Mouse (Mus musculus) ES-E14 (cell line): ENCODE results near the gene Aebp2. TPM values are rescaled to one million over a fixed set of nuclear protein-coding genes. Genes with fewer than 3 reads are reported as not detected.
"Not testable (repeated sequence)": the region's sequence is repeated elsewhere in the genome, so short reads cannot be mapped to it uniquely, and the experiment has no call there.

Source experiments
- DNase-seq: peaks from one replicate; pipeline ENCODE4 v3.0.0-alpha.2; 2013; ENCODE audit warnings: low read depth, low spot score
- H3K27ac ChIP-seq: 2 replicates; pipeline ENCODE4 v1.5.1; 2012; ENCODE audit warnings: low read depth, mild to moderate bottlenecking, low read length, moderate library complexity, mixed read lengths; ENCODE audit not compliant: poor library complexity, insufficient read depth, severe bottlenecking
- H3K36me3 ChIP-seq: 2 replicates; pipeline ENCODE4 v1.6.1; 2012; ENCODE audit warnings: mild to moderate bottlenecking, low read length, moderate library complexity, mixed read lengths; ENCODE audit not compliant: control insufficient read depth, poor library complexity, insufficient read depth, severe bottlenecking
- H3K4me1 ChIP-seq, 2 experiments: fragments of 150-350 bp in 1 of 2; sonication (generic) in 1 of 2; 2 replicates each; pipeline ENCODE4 v1.6.1; 2012; ENCODE audit warnings: low read length in 2 of 2, mild to moderate bottlenecking in 1 of 2, mixed read lengths in 1 of 2; ENCODE audit not compliant: control insufficient read depth in 2 of 2, insufficient read depth in 2 of 2, poor library complexity in 1 of 2
- H3K4me3 ChIP-seq, 2 experiments: fragments of 150-350 bp in 1 of 2; sonication (generic) in 1 of 2; 2 replicates each; pipeline ENCODE4 v1.5.1; 2012; ENCODE audit warnings: low read length in 2 of 2, low read depth in 1 of 2, mild to moderate bottlenecking in 1 of 2, mixed read lengths in 1 of 2; ENCODE audit not compliant: insufficient read depth in 1 of 2, poor library complexity in 1 of 2, severe bottlenecking in 1 of 2
- H3K9ac ChIP-seq: 2 replicates; pipeline ENCODE4 v1.6.1; 2012; ENCODE audit warnings: low read depth, mild to moderate bottlenecking, low read length, mixed read lengths; ENCODE audit not compliant: poor library complexity, insufficient read depth, severe bottlenecking
- H3K9me3 ChIP-seq: fragments of 150-350 bp; sonication (generic); 2 replicates; pipeline ENCODE4 v1.6.1; 2012; ENCODE audit warnings: low read depth, mild to moderate bottlenecking, low read length; ENCODE audit not compliant: control insufficient read depth, insufficient read depth
- CHD2 ChIP-seq: IDR thresholded peaks from 2 replicates; pipeline ENCODE4 v1.6.1; 2014; ENCODE audit warnings: mild to moderate bottlenecking, low read depth, low read length, inconsistent platforms
- HCFC1 ChIP-seq: IDR thresholded peaks from 2 replicates; pipeline ENCODE4 v1.6.1; 2012; ENCODE audit warnings: low read length, inconsistent platforms, borderline replicate concordance; ENCODE audit not compliant: insufficient read depth
- MAFK ChIP-seq: IDR thresholded peaks from 2 replicates; pipeline ENCODE4 v1.6.1; 2014; ENCODE audit warnings: mild to moderate bottlenecking, low read depth, low read length, inconsistent platforms; ENCODE audit not compliant: insufficient read depth
- ZC3H11A ChIP-seq: IDR thresholded peaks from 2 replicates; pipeline ENCODE4 v1.6.1; 2012; ENCODE audit warnings: low read depth, mild to moderate bottlenecking, inconsistent platforms, low read length, borderline replicate concordance
- ZNF384 ChIP-seq: IDR thresholded peaks from 2 replicates; pipeline ENCODE4 v1.6.1; 2012; ENCODE audit warnings: low read depth, low read length, inconsistent platforms
- in situ Hi-C, 2 experiments: fragments of 600-800 bp; cut with MboI; formaldehyde crosslinking; loops; one replicate each; pipeline ENCODE4 v1.15.1; 2025; ENCODE audit warnings: low sequenced_read_pairs in 2 of 2, inconsistent platforms in 1 of 2; ENCODE audit not compliant: unreplicated experiment in 2 of 2
- total RNA-seq: library from RNA; depleted of rRNA; stranded (reverse); fragments of 300-350 nt; gene quantifications from 2 replicates; pipeline ENCODE4 v1.2.3, GENCODE M21; 2012

Aebp2 gene
- total RNA-seq, 1 experiment: 77.4 TPM

DNA sequence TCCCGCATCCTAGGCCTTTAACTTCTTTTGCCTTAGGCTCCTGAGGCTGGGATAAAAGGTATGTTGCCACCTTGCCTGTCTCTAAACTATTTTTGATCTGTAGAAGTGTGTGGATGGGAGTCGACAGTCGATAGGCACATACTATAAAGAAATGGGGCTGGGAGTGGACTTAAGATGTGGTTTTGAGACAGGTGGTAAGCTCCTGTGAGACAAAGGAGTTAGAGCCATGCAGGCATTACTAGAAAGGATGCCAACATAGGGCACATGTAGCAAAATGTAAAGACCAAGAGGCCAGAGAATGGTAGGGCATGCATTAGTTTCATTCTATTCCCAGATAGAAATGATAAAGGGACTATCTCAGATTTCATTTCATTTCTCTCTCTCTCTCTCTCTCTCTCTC is 34.5 kb downstream of the Aebp2 start:
- Histone ChIP-seq H3K9me3 (no peaks in the 10 kb centered on the region), H3K4me3 (no peak overlapping the region), H3K27ac (no peak overlapping the region), H3K4me1 (peaks cover under 1 to 2% of the 10 kb centered on the region in 2 experiments; a peak in 2 of 4 replicates), H3K9ac (no peak overlapping the region), H3K36me3 (peaks cover 16% of the 10 kb centered on the region)
- TF ChIP-seq ZC3H11A (no peak), ZNF384 (no peak), HCFC1 (no peak), CHD2 (no peak), MAFK (no peak)
- DNase-seq: no peak
- in situ Hi-C loops: no loop called here

GRCm38 (mm10) chr6:140657920-140658522 is 35.6 kb downstream of the Aebp2 start:
- no peak for TF ChIP-seq HCFC1
- no peak for TF ChIP-seq ZC3H11A
- in situ Hi-C loops: no loop called here
- DNase-seq: no peak

GRCm38 (mm10) chr6:140661111-140661510 is 38.6 kb downstream of the Aebp2 start:
- peaks cover 3 to 5% of the 10 kb centered on the region in 2 experiments; a peak in 2 of 4 replicates for H3K4me1 ChIP-seq
- TF ChIP-seq CHD2 (no peak), HCFC1 (no peak), ZC3H11A (no peak), ZNF384 (no peak), MAFK (no peak)
- no peaks in the 10 kb centered on the region for H3K36me3 ChIP-seq
- DNase-seq: no peak
- H3K9ac ChIP-seq: no peak overlapping the region
- in situ Hi-C loops: no loop called here
- H3K27ac ChIP-seq: no peak overlapping the region
- H3K9me3 ChIP-seq: no peaks in the 10 kb centered on the region
- no peak overlapping the region for H3K4me3 ChIP-seq

More at GRCm38 (mm10) chr6:140657920-140658522, 35.6 kb downstream of the Aebp2 start:
- Histone ChIP-seq H3K9me3 (no peaks in the 10 kb centered on the region), H3K4me3 (no peak overlapping the region), H3K36me3 (peaks cover 10% of the 10 kb centered on the region), H3K9ac (no peak overlapping the region), H3K4me1 (peaks cover 5% of the 10 kb centered on the region in 2 experiments; a peak in 2 of 4 replicates), H3K27ac (no peak overlapping the region)

GRCm38 (mm10) chr6:140661777-140662176 is 39.3 kb downstream of the Aebp2 start:
- in situ Hi-C loops: no loop called here
- TF ChIP-seq ZNF384: no peak
- no peak for TF ChIP-seq ZC3H11A
- no peak for TF ChIP-seq CHD2
- no peak for TF ChIP-seq HCFC1
- TF ChIP-seq MAFK: no peak
- no peaks in the 10 kb centered on the region for H3K36me3 ChIP-seq

DNA sequence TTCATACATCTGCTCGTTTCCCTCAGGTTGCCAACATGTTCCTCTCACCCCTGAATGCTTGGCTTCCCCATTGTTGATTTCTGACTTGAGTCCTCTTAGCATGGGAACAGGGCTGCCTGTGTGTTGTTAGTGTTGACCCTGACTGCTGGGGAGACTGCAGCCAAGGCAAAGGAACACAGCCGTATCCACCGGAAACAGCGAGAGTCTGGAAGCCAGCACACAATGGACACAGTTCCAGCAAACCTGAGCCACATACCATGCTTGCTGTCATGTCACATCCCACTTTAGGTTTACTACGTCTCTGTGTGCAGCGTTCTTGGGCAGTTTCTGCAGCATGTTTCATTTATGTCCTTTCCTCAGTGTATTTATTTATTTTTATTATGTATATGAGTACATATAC is 39.8 kb downstream of the Aebp2 start:
- Histone ChIP-seq H3K4me1 (peaks cover 8 to 11% of the 10 kb centered on the region in 2 experiments; a peak in 3 of 4 replicates), H3K27ac (no peak overlapping the region), H3K9me3 (no peaks in the 10 kb centered on the region), H3K4me3 (no peak overlapping the region), H3K36me3 (no peaks in the 10 kb centered on the region), H3K9ac (no peak overlapping the region)
- no peak for TF ChIP-seq CHD2
- TF ChIP-seq ZC3H11A: no peak
- TF ChIP-seq HCFC1: no peak
- TF ChIP-seq MAFK: no peak
- no peak for TF ChIP-seq ZNF384
- in situ Hi-C loops: no loop called here
- no peak for DNase-seq

More at GRCm38 (mm10) chr6:140661777-140662176, 39.3 kb downstream of the Aebp2 start:
- H3K4me1 ChIP-seq: peaks cover 8% of the 10 kb centered on the region in 2 experiments; a peak in 3 of 4 replicates
- H3K9me3 ChIP-seq: no peaks in the 10 kb centered on the region
- no peak overlapping the region for H3K4me3 ChIP-seq
- no peak for DNase-seq
- no peak overlapping the region for H3K27ac ChIP-seq
- H3K9ac ChIP-seq: no peak overlapping the region

DNA sequence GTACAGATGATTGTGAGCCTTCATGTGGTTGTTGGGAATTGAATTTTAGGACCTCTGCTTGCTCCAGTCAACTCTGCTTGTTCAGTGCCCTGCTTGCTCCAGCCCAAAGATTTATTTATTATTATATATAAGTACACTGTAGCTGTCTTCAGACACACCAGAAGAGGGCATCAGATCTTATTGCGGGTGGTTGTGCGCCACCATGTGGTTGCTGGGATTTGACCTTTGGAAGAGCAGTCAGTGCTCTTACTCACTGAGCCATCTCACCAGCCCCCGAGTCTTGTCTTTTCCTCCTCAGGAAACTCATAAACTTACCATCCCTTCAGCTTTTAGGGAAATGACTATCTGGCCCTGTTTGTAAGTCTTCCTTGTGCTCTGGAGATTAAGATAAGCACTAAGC is 40.2 kb downstream of the Aebp2 start:
- DNase-seq, H3K9ac ChIP-seq, H3K9me3 ChIP-seq, in situ Hi-C loops, H3K4me3 ChIP-seq, H3K36me3 ChIP-seq, H3K27ac ChIP-seq: not testable (repeated sequence)
- peaks cover 8 to 14% of the 10 kb centered on the region in 2 experiments; a peak in 3 of 4 replicates for H3K4me1 ChIP-seq
